Mouse (Mus musculus): ENCODE results near the gene Zdhhc14. TPM values are rescaled to one million over a fixed set of nuclear protein-coding genes. Genes with fewer than 3 reads are reported as not detected.

The Zdhhc14 gene
- polyA plus RNA-seq, 1 experiment from 2014 or later: 52.7 TPM

- 92% methylated on average over 4 of the region's 4 CpGs for WGBS (ENCODE audit: missing documents)
These were observed 163.2 kb downstream of the Zdhhc14 start for GRCm38 (mm10) chr17:5655536-5655935.

GRCm38 (mm10) chr17:5660317-5661080, 168.1 kb downstream of the Zdhhc14 start:
- H3K79me2 ChIP-seq (ENCODE audit: inconsistent target): no peaks in the 10 kb centered on the region; the same call in 1 of the 2 replicates
- WGBS (ENCODE audit: missing documents): 88% methylated on average over 8 of the region's 8 CpGs
- no peaks in the 10 kb centered on the region for H3K36me3 ChIP-seq (ENCODE audit: inconsistent target)
- H3K27ac ChIP-seq: no peak overlapping the region
- H3K4me3 ChIP-seq (ENCODE audit: inconsistent target): no peak overlapping the region

More at GRCm38 (mm10) chr17:5655536-5655935, 163.2 kb downstream of the Zdhhc14 start:
- H3K79me2 ChIP-seq (ENCODE audit: inconsistent target): no peaks in the 10 kb centered on the region; the same call in 1 of the 2 replicates
- no peak overlapping the region for H3K4me3 ChIP-seq (ENCODE audit: inconsistent target)
- H3K36me3 ChIP-seq (ENCODE audit: inconsistent target): no peaks in the 10 kb centered on the region
- no peak overlapping the region for H3K27ac ChIP-seq

- WGBS (ENCODE audit: missing documents): 93% methylated on average over 8 of the region's 8 CpGs
- H3K36me3 ChIP-seq (ENCODE audit: inconsistent target): peaks cover 5% of the 10 kb centered on the region; the same call in 1 of the 2 replicates
- no peaks in the 10 kb centered on the region; the same call in 1 of the 2 replicates for H3K79me2 ChIP-seq (ENCODE audit: inconsistent target)
- no peak overlapping the region for H3K4me3 ChIP-seq (ENCODE audit: inconsistent target)
- H3K27ac ChIP-seq: no peak overlapping the region
These were observed 174.3 kb downstream of the Zdhhc14 start for GRCm38 (mm10) chr17:5666652-5667051.

- no peak overlapping the region for H3K4me3 ChIP-seq (ENCODE audit: inconsistent target)
- H3K36me3 ChIP-seq (ENCODE audit: inconsistent target): peaks cover 5% of the 10 kb centered on the region; the same call in 1 of the 2 replicates
- H3K27ac ChIP-seq: no peak overlapping the region
- 69% methylated on average over 3 of the region's 3 CpGs for WGBS (ENCODE audit: missing documents)
- H3K79me2 ChIP-seq (ENCODE audit: inconsistent target): no peaks in the 10 kb centered on the region; the same call in 1 of the 2 replicates
These were observed 176.1 kb downstream of the Zdhhc14 start for GRCm38 (mm10) chr17:5668456-5668855.

GRCm38 (mm10) chr17:5668981-5669380, 176.6 kb downstream of the Zdhhc14 start:
- Histone ChIP-seq H3K79me2 (ENCODE audit: inconsistent target) (no peaks in the 10 kb centered on the region; the same call in 1 of the 2 replicates), H3K27ac (no peak overlapping the region), H3K4me3 (ENCODE audit: inconsistent target) (no peak overlapping the region), H3K36me3 (ENCODE audit: inconsistent target) (peaks cover 5% of the 10 kb centered on the region; the same call in 1 of the 2 replicates)
- WGBS (ENCODE audit: missing documents): 95% methylated on average over 7 of the region's 7 CpGs

- no peaks in the 10 kb centered on the region; the same call in 1 of the 2 replicates for H3K79me2 ChIP-seq (ENCODE audit: inconsistent target)
- H3K27ac ChIP-seq: no peak overlapping the region
- 93% methylated on average over 8 of the region's 8 CpGs for WGBS (ENCODE audit: missing documents)
- H3K36me3 ChIP-seq (ENCODE audit: inconsistent target): peaks cover 5% of the 10 kb centered on the region; the same call in 1 of the 2 replicates
- no peak overlapping the region for H3K4me3 ChIP-seq (ENCODE audit: inconsistent target)
These were observed 183.6 kb downstream of the Zdhhc14 start for GRCm38 (mm10) chr17:5675951-5676350.

- H3K27ac ChIP-seq: no peak overlapping the region
- WGBS (ENCODE audit: missing documents): 69% methylated on average over 1 of the region's 1 CpGs
- no peaks in the 10 kb centered on the region for H3K36me3 ChIP-seq (ENCODE audit: inconsistent target)
- H3K4me3 ChIP-seq (ENCODE audit: inconsistent target): no peak overlapping the region
- no peaks in the 10 kb centered on the region; the same call in 1 of the 2 replicates for H3K79me2 ChIP-seq (ENCODE audit: inconsistent target)
These were observed 187.0 kb downstream of the Zdhhc14 start for GRCm38 (mm10) chr17:5679315-5679714.

GRCm38 (mm10) chr17:5685324-5685723, 193.0 kb downstream of the Zdhhc14 start:
- no peak overlapping the region for H3K27ac ChIP-seq
- no peaks in the 10 kb centered on the region; the same call in 1 of the 2 replicates for H3K79me2 ChIP-seq (ENCODE audit: inconsistent target)
- 93% methylated on average over 7 of the region's 7 CpGs for WGBS (ENCODE audit: missing documents)
- no peak overlapping the region for H3K4me3 ChIP-seq (ENCODE audit: inconsistent target)
- peaks cover 10% of the 10 kb centered on the region; the same call in 1 of the 2 replicates for H3K36me3 ChIP-seq (ENCODE audit: inconsistent target)

- no peak overlapping the region for H3K4me3 ChIP-seq (ENCODE audit: inconsistent target)
These were observed 195.5 kb downstream of the Zdhhc14 start for GRCm38 (mm10) chr17:5687810-5688209.

GRCm38 (mm10) chr17:5688222-5688621, 195.9 kb downstream of the Zdhhc14 start:
- Histone ChIP-seq H3K27ac (no peak overlapping the region), H3K4me3 (ENCODE audit: inconsistent target) (no peak overlapping the region), H3K36me3 (ENCODE audit: inconsistent target) (peaks cover 10% of the 10 kb centered on the region; the same call in 1 of the 2 replicates), H3K79me2 (ENCODE audit: inconsistent target) (no peaks in the 10 kb centered on the region)
- 53% methylated on average over 2 of the region's 2 CpGs for WGBS (ENCODE audit: missing documents)

More at GRCm38 (mm10) chr17:5687810-5688209, 195.5 kb downstream of the Zdhhc14 start:
- WGBS (ENCODE audit: missing documents): 7% methylated on average over 4 of the region's 4 CpGs
- Histone ChIP-seq H3K79me2 (ENCODE audit: inconsistent target) (no peaks in the 10 kb centered on the region), H3K36me3 (ENCODE audit: inconsistent target) (peaks cover 10% of the 10 kb centered on the region; the same call in 1 of the 2 replicates), H3K27ac (no peak overlapping the region)

- Histone ChIP-seq H3K4me3 (ENCODE audit: inconsistent target) (no peak overlapping the region), H3K27ac (no peak overlapping the region), H3K36me3 (ENCODE audit: inconsistent target) (peaks cover 10% of the 10 kb centered on the region; the same call in 1 of the 2 replicates), H3K79me2 (ENCODE audit: inconsistent target) (no peaks in the 10 kb centered on the region)
These were observed 196.3 kb downstream of the Zdhhc14 start for GRCm38 (mm10) chr17:5688669-5689068.

GRCm38 (mm10) chr17:5690746-5691535, 198.6 kb downstream of the Zdhhc14 start:
- no peak overlapping the region for H3K4me3 ChIP-seq (ENCODE audit: inconsistent target)
- no peaks in the 10 kb centered on the region for H3K79me2 ChIP-seq (ENCODE audit: inconsistent target)
- H3K36me3 ChIP-seq (ENCODE audit: inconsistent target): peaks cover 3% of the 10 kb centered on the region; the same call in 1 of the 2 replicates
- WGBS (ENCODE audit: missing documents): 72% methylated on average over 8 of the region's 8 CpGs
- no peak overlapping the region for H3K27ac ChIP-seq

GRCm38 (mm10) chr17:5692661-5693060, 200.3 kb downstream of the Zdhhc14 start:
- WGBS (ENCODE audit: missing documents): 91% methylated on average over 3 of the region's 3 CpGs
- no peaks in the 10 kb centered on the region; the same call in 1 of the 2 replicates for H3K36me3 ChIP-seq (ENCODE audit: inconsistent target)
- H3K4me3 ChIP-seq (ENCODE audit: inconsistent target): no peak overlapping the region
- H3K27ac ChIP-seq: no peak overlapping the region
- H3K79me2 ChIP-seq (ENCODE audit: inconsistent target): no peaks in the 10 kb centered on the region

GRCm38 (mm10) chr17:5693256-5693655, 200.9 kb downstream of the Zdhhc14 start:
- Histone ChIP-seq H3K27ac (no peak overlapping the region), H3K4me3 (ENCODE audit: inconsistent target) (no peak overlapping the region), H3K36me3 (ENCODE audit: inconsistent target) (no peaks in the 10 kb centered on the region; the same call in 1 of the 2 replicates), H3K79me2 (ENCODE audit: inconsistent target) (no peaks in the 10 kb centered on the region)
- WGBS (ENCODE audit: missing documents): 87% methylated on average over 7 of the region's 7 CpGs

Data from macrophage (primary cell).